Mouse (Mus musculus): ENCODE data around the gene Slc6a20a.
A peak's percentile ranks its signal among the peaks of the same experiment; 100 is the strongest.
"Not testable (repeated sequence)": the region's sequence is repeated elsewhere in the genome, so short reads cannot be mapped to it uniquely, and the experiment has no call there.

The Slc6a20a gene

GRCm38 (mm10) chr9:123678327-123679105 lies at the start of gene Slc6a20a, which contains the start of gene Ccr9:
Slc6a20a (minus strand) TSS chr9:123678885.
Ccr9 (plus strand) TSS chr9:123678439.
- peak; percentile 24 for DNase-seq (ENCODE audit: extremely low read depth, insufficient read length, low spot score)

GRCm38 (mm10) chr9:123722737-123723493 lies 44.2 kb upstream of the Slc6a20a start:
- no peak for DNase-seq (ENCODE audit: extremely low read depth, insufficient read length, low spot score)

GRCm38 (mm10) chr9:123717186-123718008 lies 38.7 kb upstream of the Slc6a20a start, which contains the start of gene Lztfl1:
Lztfl1 (minus strand) TSS chr9:123717697.
- DNase-seq (ENCODE audit: extremely low read depth, insufficient read length, low spot score) = peak; percentile 95

- DNase-seq (ENCODE audit: extremely low read depth, insufficient read length, low spot score) = no peak
Measured at GRCm38 (mm10) chr9:123716301-123716700, 37.6 kb upstream of the Slc6a20a start.

- DNase-seq (ENCODE audit: extremely low read depth, insufficient read length, low spot score) = no peak
Measured at GRCm38 (mm10) chr9:123713111-123713510, 34.4 kb upstream of the Slc6a20a start.

GRCm38 (mm10) chr9:123709226-123709625 lies 30.5 kb upstream of the Slc6a20a start:
- DNase-seq (ENCODE audit: extremely low read depth, insufficient read length, low spot score) = no peak

- DNase-seq (ENCODE audit: extremely low read depth, insufficient read length, low spot score) = no peak
Measured at GRCm38 (mm10) chr9:123701822-123702221, 23.1 kb upstream of the Slc6a20a start.

- DNase-seq (ENCODE audit: extremely low read depth, insufficient read length, low spot score) = no peak
Measured at GRCm38 (mm10) chr9:123695634-123696302, 17.1 kb upstream of the Slc6a20a start.

GRCm38 (mm10) chr9:123688227-123688626 lies 9.5 kb upstream of the Slc6a20a start:
- no peak for DNase-seq (ENCODE audit: extremely low read depth, insufficient read length, low spot score)

- DNase-seq (ENCODE audit: extremely low read depth, insufficient read length, low spot score) = no peak
Measured at GRCm38 (mm10) chr9:123686206-123686605, 7.5 kb upstream of the Slc6a20a start.

GRCm38 (mm10) chr9:123683704-123684103 lies 5.0 kb upstream of the Slc6a20a start:
- DNase-seq (ENCODE audit: extremely low read depth, insufficient read length, low spot score) = no peak

GRCm38 (mm10) chr9:123679198-123679597 lies 513 bp upstream of the Slc6a20a start:
- DNase-seq (ENCODE audit: extremely low read depth, insufficient read length, low spot score) = no peak

GRCm38 (mm10) chr9:123665645-123666044 lies 13.0 kb downstream of the Slc6a20a start:
- DNase-seq (ENCODE audit: extremely low read depth, insufficient read length, low spot score) = no peak

- not testable (repeated sequence) for DNase-seq (ENCODE audit: extremely low read depth, insufficient read length, low spot score)
Measured at GRCm38 (mm10) chr9:123659986-123660676, 18.6 kb downstream of the Slc6a20a start.

- no peak for DNase-seq (ENCODE audit: extremely low read depth, insufficient read length, low spot score)
Measured at GRCm38 (mm10) chr9:123658981-123659380, 19.7 kb downstream of the Slc6a20a start.

GRCm38 (mm10) chr9:123657457-123657856 lies 21.2 kb downstream of the Slc6a20a start:
- no peak for DNase-seq (ENCODE audit: extremely low read depth, insufficient read length, low spot score)

GRCm38 (mm10) chr9:123651369-123651768 lies 27.3 kb downstream of the Slc6a20a start:
- DNase-seq (ENCODE audit: extremely low read depth, insufficient read length, low spot score) = no peak

- DNase-seq (ENCODE audit: extremely low read depth, insufficient read length, low spot score) = no peak
Measured at GRCm38 (mm10) chr9:123649785-123650511, 28.7 kb downstream of the Slc6a20a start.

- no peak for DNase-seq (ENCODE audit: extremely low read depth, insufficient read length, low spot score)
Measured at GRCm38 (mm10) chr9:123640106-123640505, 38.6 kb downstream of the Slc6a20a start.

All from 3134 (cell line).